Mouse (Mus musculus) lung, postnatal 36 days (tissue): ENCODE measurements around the gene Slc16a6.

Experiments used
- DNase-seq: peaks from one replicate; pipeline ENCODE4 v3.0.0; 2022; ENCODE audit warnings: mixed read lengths

Slc16a6 gene

DNA sequence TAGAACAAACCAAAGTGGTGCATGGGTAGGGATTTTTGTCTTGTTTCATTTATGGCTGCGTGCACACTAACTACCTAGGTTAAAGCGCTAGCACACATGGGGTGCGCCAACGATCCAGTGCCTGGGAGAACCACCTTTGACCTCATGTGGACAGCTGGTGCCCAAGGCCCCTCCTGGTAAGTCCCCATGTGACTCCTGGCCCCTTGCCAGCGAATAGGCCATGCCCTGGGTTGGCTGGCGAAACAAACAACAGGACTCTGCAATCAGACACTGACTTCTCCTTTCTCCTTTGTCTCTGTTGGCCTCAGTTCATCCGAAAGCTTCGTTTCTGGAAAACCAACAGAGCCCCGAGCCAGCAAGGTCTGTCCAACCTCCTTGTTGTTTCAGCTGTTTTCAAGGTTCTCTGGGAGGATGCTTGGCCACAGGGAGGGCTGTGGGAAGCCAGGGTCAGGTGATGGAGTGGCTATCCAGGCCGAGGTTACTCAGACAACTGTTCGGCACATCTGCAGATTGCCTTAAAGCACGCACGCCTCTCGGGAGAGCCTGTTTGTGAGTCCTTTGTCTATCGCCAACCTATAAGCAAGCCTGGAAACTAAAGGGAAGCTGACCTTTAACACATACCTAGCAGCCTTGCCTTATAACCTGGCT lies 12.1 kb upstream of the Slc16a6 start:
- peak; percentile 72 for DNase-seq

DNA sequence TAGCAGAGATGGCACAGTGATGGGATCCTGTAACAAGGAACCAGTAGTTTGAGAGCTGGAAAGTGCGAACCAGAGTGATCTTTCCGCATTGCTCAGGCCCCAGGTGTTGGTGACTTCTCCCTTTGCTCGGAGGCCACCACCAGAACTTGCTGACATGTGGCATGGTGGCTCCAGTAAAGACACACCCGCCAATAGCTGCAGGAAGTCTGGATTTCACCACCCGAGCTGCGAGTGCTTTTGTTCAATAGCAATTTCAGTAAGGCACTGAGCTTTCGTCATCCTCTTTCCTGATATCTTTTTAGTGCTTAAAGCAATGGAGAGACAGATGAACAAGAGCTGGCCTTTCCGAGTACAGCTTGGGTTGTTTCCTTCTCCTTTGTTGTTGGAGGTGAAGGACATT lies 7.0 kb upstream of the Slc16a6 start:
- DNase-seq, result no peak

DNA sequence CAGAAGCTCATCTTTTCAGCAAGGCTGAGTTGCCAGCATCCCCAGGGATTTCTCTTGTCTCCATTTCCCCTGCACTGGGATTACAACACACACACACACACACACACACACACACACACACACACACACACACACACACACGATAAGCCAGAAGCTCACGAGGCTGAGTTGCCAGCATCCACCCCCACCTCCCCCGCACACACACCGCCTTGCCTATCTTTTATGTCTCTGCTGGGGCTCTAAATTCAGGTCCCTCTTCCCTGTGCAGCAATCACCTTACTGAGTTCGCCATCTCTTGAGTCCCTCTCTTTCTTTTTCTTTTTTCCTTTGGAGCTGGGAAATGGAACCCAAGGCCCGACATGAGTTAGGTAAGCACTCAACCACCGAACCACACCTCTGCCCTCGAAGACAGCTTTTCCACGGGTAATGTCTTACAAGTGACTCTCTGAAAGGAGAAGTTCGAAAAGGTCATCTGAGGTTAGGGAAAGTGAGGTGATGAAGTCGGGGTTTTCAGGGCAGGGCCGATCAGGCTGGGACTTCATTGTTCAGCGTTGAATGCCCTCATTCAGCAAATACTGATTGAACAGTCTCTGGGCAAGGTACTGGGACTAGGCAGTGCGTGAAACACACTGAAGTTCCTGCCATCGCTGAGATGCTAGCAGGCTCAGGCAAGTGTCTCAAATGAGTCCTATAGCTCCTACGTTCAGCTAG lies 6.3 kb upstream of the Slc16a6 start:
- no peak for DNase-seq

DNA sequence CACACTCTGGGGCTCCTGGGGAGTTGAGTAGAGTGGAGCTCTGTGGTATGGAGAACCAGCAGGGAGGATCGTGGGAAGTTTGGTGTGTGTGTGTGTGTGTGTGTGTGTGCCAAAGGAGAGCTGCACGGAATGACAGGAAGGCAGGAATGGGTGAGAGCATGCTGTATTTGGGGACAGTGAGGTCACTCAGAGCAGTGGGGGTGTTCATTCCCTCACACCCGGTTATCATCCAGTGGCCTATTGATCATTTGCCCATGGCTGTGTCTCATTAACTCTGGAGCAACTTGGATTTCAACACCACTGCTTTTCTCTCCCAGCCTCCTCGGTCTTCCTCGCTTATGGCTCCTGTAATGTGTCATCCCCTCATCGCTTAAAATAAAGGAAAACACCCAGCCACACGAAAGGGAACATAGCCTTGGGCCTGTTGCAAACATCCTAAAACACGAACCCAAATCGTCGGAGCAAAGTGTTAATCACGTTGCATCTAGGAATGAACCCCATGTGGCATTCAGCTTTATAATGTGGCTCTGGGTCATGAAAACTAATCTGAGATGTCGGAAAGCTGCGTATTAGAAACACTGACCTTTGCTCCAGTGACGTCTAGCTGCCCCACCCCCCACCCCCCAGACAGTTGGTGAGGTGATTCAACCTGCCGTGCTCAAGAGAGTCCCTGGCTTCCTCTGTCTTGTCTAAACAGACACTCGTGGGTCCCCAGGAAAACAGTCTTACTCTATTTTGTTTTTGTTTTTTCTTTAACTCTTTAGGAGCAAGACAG lies 4.4 kb upstream of the Slc16a6 start:
- DNase-seq, result no peak

DNA sequence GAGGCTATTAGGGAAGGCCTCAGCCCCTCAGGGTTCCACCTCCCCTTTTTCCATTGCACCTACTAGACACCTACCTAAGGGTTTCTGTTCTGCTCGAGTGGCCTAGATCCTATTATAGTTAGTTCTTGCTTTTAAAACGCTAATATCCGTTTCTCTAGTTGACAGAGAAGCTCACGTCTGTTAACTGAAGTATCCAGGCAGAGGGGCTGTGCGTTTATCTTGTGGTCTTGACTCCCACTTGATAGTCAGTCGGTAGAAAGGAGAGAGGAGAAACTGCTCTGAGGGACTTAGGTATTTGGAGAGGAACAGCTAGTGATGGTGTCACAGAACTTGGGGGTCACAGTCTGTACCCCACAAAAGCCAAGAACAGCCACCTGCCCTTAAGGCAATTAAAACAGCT lies 3.3 kb upstream of the Slc16a6 start:
- no peak for DNase-seq

DNA sequence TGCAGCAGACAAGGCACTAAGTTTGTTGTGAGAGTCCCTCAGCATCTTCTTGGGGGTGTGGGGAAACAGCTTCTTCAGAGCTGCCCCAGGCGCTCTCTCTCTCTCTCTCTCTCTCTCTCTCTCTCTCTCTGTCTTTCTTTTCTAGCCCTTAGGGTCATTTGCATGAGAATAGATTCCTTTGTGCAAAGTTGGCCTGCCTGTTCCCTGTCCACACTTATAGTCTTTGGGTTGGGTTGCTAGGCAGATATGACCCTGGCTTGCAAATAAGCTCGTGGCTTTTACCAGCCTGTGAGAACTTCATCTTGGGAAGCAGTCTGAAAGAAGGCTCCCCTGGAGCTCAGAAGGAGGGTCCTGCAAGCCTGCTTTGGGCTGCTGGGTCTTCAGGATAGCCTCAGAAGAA lies 2.8 kb upstream of the Slc16a6 start:
- no peak for DNase-seq

DNA sequence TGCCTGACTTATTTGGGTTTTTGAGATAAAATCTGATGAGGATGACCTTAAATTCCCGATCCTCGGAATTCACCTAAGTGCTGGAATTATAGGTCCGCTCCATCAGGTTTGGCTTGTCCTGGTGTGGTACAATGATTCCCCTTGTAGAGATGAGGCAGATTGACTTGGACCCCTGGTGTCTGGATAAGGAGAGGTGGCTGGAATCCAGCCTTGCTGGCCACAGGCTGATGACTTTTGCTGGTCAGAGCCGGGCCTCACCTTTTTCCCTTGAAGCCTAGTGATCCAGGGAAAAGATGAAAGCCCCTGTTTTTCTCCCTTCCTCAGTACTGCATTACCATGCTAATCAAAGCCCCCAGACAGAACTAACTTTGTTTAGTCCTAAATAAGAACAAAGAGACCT lies 2.3 kb upstream of the Slc16a6 start:
- no peak for DNase-seq

DNA sequence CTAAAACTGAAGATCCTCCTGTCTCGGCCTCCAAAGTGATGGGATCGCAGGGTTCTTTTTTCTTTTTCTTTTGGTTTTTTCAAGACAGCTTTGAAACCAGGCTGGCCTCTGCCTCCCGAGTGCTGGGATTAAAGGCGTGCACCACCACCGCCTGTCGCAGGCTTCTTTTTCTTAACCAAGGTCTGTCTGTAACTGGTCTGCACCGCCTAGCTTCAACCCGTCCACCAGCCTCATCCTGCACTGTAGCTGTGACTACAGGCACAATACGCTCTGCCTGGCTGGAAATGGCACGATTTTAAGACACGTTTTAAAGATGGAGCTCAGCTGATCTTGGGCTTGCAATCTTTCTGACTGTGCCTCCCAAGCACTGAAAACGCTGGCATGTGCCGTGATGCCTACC lies 1.4 kb upstream of the Slc16a6 start:
- no peak for DNase-seq

DNA sequence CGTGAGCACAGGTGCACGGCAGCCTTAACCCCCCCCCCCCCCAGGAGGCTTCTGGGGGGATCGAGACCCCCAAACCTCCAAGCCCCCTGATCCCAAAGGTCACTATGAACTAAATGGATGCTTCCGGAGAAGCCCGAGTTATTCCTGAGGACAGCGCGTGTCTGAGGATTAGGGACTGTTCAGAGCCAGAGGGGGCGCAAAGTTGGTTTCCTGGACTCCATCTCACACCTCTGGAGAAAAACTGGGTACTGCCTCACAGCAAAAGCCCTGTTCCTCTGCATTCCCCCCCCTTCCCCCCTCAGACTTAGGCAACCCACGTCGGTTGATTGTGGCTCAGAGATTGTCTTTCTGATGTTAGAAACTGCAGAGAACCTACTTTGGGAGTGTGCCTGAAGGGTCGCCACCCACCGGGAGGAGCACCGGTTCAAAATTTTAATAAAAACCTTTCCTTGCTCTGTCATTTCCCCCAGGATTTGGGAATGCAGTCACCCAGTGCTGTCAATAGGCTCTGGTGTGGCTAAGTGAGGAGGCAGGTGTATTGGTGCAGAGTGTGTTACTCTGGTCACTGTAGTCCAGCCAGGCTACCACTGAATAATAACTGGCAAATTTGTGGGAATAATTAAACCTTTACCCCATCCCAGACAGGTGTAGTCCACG lies 816 bp upstream of the Slc16a6 start:
- DNase-seq, result no peak

DNA sequence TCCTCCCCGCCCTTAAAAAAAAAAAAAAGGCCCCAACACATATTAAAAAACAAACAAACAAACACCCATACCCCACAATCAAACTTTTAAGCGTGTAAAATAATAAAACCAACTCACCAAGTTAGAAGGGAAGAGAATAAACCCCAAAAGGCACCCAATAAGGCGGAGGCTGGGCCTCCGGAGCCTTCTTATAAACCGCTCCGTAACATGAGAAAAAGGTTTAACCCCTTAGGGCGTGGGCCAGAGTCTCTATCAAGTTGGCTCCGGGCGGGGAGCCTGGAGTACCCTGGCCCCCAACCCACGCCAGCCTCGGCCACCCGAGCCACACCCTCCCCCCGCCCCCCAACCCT lies 602 bp downstream of the Slc16a6 start:
- no peak for DNase-seq

DNA sequence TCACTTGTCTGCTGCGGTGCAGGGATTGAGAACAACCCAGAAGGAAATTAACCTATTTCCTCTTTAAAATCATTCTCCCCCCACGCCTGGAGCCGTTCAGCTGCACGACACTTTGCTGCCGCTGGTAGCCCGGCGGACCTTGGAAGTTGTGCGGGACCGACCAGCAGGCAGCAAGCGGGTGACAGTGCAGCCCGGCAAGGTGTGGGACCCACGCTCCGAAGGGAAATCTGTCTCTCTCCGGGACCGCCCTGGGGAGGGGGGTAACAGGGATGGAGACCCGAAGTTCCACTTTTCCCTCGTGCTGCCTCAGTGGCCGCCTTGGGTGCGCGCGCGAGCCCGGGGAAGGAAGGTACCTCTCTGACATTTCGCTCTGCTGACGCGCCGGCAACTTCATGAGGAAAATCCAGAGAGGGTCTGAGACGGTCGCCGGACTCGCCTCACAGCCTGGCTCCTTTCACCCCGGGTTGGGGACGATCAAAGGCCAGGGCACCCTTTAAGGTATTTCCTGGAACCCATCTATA lies 1.2 kb downstream of the Slc16a6 start:
- DNase-seq, result no peak

DNA sequence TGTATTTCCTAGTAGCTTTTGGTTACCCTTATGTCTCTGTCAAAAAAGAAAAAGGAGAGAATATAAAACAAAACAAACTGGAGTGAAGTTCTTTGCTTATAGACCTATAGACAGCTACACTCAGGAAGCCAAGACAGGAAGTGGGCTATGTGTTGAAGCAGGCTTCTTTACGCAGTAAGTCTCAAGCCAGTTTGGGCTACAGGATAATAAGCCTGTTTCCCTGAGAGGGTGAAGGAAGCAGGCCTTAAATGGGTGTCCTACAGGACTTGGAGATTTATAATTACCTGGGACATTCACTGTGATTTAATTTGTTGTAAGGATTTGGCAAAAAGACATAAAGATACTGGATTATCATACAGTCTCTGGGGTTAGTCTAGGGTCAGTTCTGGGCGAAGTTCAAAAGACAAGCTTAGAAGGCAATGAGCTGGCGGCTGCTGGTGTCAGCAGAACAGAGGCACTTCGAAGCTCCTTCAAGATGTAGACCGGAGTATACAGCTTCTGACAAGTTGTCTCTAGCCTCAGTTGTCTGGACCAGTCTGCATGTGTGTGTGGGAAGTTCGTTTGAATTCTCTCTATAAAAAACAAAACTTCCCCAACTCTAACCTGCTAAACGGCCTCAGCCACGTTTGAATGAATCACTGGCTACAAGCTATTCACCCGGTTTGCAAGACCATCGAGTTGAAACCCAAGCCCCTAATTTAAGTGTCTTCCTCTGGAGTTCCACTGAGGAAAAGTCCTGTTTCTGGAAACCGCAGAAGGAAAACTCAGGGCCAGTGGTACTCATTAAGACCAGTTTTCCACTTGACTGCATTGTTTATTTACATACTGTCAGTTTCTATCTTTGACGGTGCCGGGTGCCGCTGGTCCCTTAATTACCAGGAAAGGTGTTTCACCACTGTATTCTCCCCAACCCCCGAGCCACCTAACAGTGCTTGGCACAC lies 2.2 kb downstream of the Slc16a6 start:
- DNase-seq, result no peak

DNA sequence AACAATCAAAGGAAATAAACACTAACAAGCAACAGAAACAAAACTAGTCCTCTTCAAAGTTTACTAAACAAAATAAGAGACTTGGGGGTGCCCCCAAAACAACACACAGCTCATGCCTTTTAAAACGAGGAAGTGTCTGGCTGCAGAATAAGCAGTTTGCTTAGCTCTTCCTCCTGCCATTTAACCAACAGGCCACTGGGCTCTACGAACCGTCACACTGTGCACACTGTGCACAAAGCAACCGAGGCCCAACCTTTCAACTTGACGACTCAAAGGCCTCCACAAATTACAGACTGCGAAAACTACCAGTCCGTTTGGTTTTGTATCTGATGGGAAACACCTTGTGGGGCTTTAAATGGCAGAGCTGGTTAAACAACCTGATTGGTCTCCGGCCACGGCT lies 3.2 kb downstream of the Slc16a6 start:
- DNase-seq, result no peak

DNA sequence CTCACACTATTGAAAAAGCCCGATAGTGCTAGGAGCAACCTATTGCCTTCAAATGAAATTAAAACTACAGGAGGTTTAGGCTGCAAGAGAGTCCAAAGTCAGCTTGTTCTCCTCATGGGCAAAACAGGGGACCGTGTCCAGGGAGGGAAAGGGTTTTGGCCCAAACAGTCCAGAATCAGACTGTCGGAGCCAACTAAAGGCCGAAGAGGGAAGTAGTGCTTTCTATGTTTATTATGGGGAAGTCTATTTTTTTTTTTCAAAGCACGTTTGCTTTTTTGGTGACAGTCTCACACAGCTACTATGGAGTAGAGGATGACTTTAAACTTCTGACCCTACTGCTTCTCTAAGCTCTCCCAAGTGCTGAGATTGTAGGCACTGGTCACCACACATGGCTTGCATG lies 5.3 kb downstream of the Slc16a6 start:
- no peak for DNase-seq

DNA sequence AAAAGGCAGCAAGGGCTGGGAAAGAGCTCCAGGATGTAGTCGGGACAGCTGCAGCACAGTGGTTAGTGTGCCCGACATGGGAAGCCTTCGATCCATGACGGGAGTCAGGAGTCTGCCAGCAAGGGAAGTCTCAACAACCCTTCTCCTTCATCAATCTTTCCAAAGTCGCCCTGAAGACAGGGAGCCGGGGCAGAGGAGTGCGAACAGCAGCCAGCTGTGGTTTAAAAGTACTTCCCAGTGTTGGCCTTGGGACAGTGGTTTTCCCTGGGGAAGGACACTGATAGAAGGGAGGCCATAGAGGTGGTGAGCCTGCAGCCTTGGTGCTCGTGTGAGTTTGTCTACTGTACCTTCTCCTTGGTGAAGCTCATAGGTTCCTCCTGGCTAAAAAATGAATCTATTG lies 6.4 kb downstream of the Slc16a6 start:
- DNase-seq, result no peak

DNA sequence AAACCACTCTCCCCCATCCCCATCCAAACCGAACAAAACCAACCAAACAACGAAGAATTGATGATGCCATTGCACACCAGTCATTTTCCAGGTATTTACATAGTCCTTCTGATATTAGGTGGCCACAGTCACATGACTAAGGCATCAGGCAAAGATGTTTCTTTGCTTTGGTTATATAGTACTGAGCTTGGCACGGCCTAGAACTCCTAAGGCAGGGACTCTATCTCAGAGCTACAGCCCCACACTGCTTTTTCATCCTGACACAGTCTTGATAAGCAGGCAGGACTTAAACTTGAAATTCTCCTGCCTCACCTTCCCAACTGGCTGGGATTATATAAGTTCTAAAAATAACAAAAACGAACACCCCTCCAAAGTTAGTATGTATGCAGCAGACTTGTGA lies 8.3 kb downstream of the Slc16a6 start:
- DNase-seq, result no peak

DNA sequence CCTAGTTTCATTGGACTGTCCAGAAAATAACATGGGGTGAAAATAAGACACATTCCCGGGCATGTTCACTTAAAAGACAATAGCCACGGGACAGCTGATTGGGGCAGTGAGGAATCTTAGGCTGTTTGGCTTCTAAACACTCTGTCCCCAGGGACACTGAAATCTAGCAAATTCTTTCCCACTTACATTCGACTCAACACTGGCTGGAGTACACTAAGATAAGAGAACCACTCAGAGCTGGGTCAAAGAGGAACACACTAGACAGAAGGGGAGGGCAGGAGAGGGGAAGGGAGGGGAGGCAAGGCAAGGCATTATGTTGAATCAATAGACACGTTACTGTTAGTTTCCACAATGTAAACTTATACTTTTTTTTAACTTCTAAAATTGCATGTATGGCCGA lies 12.8 kb downstream of the Slc16a6 start:
- DNase-seq, result peak; percentile 35

DNA sequence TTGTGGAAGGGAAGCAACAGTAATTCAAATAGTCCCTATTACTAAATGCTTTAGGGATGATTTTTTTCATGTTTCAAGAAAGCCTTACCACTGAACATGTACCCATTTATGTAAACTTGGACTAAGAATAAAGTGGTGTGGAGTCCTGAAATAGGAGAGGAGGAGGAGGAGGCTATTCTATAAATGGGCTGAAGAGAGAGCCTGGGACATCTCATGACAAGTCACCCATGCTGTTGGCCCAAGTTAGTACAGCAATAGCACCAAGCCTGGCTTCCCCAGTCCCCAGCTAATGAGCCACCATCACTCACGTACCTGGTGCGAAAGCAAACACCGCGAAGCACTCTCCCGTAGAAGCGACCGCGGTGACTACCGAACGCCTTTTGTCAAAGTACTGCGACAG lies 15.2 kb downstream of the Slc16a6 start:
- DNase-seq, result no peak

DNA sequence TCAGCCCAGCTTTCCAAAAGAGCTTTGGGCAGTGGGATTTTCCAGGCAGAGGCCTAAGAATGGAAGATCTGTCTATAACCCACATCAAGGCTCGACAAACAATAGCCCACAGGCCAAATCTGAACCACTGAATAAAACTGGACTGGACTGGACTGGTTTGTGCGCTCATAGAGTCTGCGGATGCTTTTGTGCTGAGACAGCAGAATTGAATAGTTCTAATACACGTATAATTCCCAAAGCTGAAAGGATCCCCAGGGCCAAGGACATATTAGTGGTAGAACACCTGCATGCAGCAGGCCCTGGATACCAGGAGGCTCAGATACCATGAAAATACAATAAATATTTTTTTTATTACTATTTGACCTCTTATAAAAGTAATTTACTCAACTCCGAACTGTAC lies 17.1 kb downstream of the Slc16a6 start:
- no peak for DNase-seq

DNA sequence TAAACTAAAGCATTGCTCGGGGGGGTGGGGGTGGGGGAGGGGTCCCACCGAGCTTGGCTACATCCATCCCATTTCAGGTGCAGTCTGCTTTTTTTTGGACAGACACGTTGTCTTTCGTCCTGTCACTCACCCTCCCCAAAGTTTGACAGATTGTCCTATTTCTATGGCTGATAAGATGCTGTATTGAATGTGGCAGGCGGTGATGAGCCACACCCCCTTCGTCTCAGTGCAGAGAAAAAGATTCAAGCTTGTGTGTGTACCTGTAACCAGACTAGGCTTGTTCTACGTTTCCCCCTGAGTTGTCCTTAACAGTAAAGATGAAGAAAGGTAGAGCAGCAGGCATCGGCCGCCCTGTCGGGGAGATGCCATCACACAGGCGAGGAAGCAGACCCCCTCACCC lies 22.2 kb downstream of the Slc16a6 start:
- DNase-seq, result no peak

DNA sequence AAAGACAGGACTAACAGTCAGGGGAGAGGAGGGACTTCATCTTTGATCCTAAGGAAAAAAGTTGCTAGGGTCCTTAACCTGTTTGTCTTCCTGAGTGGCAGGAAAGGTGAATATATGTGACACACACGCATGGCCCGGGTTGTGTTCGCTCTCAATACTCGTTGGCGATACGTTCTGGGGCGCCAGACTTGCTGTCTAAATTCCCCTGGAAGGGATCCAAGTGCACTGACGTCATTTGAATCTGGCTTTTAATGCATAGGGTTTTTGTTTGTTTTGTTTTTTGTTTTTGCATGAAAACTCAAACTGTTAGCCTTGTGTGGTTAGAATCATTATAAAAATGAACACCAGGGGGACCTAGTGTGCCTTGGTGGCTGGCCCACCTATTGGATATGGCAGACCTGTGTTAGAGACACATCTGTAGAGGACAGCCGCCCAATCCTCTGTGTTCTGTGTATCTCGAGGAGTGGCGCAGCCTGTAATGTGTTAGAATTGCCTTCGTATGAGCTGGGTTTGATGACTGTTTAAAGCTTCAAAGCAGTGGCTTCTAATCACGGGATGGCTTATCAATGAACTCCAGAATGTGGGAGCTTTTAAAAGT lies 27.9 kb downstream of the Slc16a6 start:
- peak; percentile 72 for DNase-seq

DNA sequence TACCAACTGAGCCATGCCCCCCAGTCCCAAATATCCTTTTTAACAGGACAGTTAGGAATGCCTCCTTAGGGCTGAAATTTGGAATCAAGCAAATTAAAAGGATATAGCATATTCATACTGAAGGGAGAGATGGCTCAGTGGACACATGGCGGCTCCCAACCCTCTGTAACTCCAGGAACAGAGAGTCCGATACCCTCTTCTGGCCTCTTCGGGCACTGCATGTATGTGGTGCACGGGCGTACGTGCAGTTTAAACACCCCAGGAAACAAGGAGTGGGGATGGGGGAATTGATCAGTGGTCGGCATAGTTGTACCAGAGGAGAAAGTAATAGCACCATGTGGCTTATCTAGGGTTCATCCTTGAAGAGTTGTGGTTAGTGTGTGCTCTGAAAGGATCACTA lies 28.8 kb downstream of the Slc16a6 start:
- peak; percentile 56 for DNase-seq
